Mouse (Mus musculus): ENCODE measurements around the gene 1700021F05Rik. TPM values are rescaled to one million over a fixed set of nuclear protein-coding genes. Genes with fewer than 3 reads are reported as not detected.
A peak's percentile ranks its signal among the peaks of the same experiment; 100 is the strongest.

Gene 1700021F05Rik
- total RNA-seq, 2 experiments from 2014 or later = 41.3 to 44.9 TPM

DNA sequence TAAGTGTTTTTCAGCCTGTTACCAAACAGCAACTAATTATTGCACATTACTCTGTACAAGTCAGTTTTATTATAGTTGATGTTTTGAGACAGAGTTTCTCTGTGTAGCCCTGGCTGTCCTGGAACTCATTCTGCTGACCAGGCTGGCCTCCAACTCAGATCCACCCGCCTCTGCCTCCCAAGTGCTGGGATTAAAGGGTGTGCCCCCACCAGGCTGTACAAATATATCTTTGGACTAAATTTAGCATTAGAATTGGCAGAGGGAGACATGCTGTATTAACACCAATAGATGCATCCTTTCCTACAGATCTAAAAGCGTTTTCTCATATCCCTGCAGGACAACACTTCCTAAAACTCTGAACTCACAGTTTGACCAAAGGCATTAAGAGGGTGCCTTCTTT lies 33.6 kb upstream of the 1700021F05Rik start:
- no peak overlapping the region for H3K4me3 ChIP-seq
- no peak for DNase-seq (ENCODE audit: low spot score in 2 of 2)
- H3K27ac ChIP-seq = no peak overlapping the region
- TF ChIP-seq CTCF (conservative IDR thresholded peaks at IDR 0.05) = no peak

DNA sequence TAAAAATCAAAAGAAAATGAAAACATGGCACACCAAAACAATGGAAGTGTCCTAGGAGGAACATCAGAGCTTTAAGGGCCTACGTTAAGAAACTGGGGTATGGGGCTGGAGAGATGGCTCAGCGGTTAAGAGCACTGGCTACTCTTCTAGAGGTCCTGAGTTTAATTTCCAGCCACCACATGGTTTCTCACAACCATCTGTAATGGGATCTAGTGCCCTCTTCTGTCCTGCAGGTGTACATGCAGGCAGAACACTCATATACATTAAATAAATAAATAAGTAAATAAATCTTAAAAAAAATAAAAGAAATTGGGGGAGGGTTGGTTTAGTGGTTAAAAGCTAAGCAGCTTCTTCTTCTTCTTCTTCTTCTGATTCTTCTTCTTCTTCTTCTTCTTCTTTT lies 20.5 kb upstream of the 1700021F05Rik start:
- DNase-seq (ENCODE audit: low spot score in 2 of 2) = no peak
- no peak for TF ChIP-seq CTCF (conservative IDR thresholded peaks at IDR 0.05)

GRCm38 (mm10) chr10:43560765-43561164 lies 20.0 kb upstream of the 1700021F05Rik start:
- Histone ChIP-seq H3K27ac (no peak overlapping the region), H3K4me3 (no peak overlapping the region)
- peak; percentile 51 for TF ChIP-seq CTCF (conservative IDR thresholded peaks at IDR 0.05)
- DNase-seq (ENCODE audit: low spot score in 2 of 2) = no peak

More for the DNA sequence above, 20.5 kb upstream of the 1700021F05Rik start:
- Histone ChIP-seq H3K27ac (no peak overlapping the region), H3K4me3 (no peak overlapping the region)

DNA sequence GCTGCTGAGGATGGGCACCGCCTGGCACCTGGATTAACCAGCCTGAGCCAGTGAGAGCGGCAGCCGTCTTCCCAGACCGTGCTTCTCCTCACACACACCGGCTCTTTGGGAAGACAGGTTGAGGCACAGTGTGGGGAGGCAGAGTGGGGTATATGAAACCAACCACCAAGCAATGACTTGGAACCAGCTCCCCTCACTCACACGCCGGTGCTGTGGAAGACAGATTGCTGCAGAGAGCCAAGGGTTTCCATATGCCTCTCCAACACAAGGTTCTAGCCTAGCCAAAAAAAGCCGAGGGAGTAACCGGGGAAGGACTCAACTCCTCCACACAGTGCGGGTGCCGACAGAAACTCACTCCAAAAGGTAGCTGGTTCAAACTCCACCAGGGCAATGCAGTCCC lies 18.5 kb upstream of the 1700021F05Rik start:
- TF ChIP-seq CTCF (conservative IDR thresholded peaks at IDR 0.05) = no peak
- Histone ChIP-seq H3K4me3 (no peak overlapping the region), H3K27ac (no peak overlapping the region)
- DNase-seq (ENCODE audit: low spot score in 2 of 2) = no peak

- no peak for DNase-seq (ENCODE audit: low spot score in 2 of 2)
- H3K27ac ChIP-seq = no peak overlapping the region
- no peak for TF ChIP-seq CTCF (conservative IDR thresholded peaks at IDR 0.05)
- no peak overlapping the region for H3K4me3 ChIP-seq
Measured at GRCm38 (mm10) chr10:43557630-43558165, 16.9 kb upstream of the 1700021F05Rik start.

DNA sequence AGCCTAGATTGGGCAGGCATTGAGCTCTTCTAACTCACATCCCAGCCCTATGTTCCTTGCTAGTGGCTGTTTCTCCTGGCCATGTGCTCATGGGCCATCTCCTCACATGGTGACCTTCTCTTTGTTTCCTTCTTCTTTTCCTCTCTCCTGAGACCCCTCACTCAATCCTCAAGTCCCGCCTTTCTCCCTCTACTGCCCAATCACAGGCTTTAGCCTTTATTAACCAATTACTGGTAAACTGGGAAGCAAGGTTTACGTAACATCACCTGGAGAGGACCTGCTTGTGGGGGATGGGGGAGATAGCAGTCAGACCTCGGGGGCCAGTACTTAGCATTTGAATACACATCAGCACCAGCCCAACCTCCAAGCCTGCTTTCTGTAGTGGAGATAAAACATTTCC lies 10.6 kb upstream of the 1700021F05Rik start:
- Histone ChIP-seq H3K4me3 (no peak overlapping the region), H3K27ac (no peak overlapping the region)
- no peak for TF ChIP-seq CTCF (conservative IDR thresholded peaks at IDR 0.05)
- no peak for DNase-seq (ENCODE audit: low spot score in 2 of 2)

GRCm38 (mm10) chr10:43550923-43551322 lies 10.1 kb upstream of the 1700021F05Rik start:
- DNase-seq (ENCODE audit: low spot score in 2 of 2) = no peak
- H3K27ac ChIP-seq = no peak overlapping the region

DNA sequence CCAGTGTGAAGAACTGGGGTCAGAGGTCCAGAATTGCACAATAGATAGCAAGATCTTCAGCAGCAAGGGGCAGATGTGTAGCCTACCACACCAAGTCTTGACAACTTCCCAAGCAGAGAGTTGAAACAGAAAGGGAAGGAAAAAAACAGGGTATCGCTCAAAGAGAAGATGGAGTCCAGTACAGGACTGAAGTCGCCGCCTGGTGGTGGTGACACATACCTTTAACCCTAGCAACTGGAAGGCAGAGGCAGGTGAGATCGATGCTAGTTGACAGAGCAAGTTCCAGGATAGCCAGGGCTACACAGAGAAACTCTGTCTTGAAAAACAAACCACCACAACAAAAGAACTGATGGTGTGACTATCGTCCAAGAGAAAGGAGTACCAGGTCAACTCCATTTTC lies 8.6 kb upstream of the 1700021F05Rik start:
- TF ChIP-seq CTCF (conservative IDR thresholded peaks at IDR 0.05) = peak; percentile 25; the same call in 1 of the 2 replicates
- H3K4me3 ChIP-seq = no peak overlapping the region

More at GRCm38 (mm10) chr10:43550923-43551322, 10.1 kb upstream of the 1700021F05Rik start:
- no peak overlapping the region for H3K4me3 ChIP-seq
- no peak for TF ChIP-seq CTCF (conservative IDR thresholded peaks at IDR 0.05)

GRCm38 (mm10) chr10:43541153-43541544 lies 355 bp upstream of the 1700021F05Rik start:
- Histone ChIP-seq H3K27ac (no peak overlapping the region), H3K4me3 (no peak overlapping the region; the same call in 1 of the 2 replicates)
- TF ChIP-seq CTCF (conservative IDR thresholded peaks at IDR 0.05) = peak; percentile 61
- DNase-seq (ENCODE audit: low spot score in 2 of 2) = no peak

More for the DNA sequence above, 8.6 kb upstream of the 1700021F05Rik start:
- DNase-seq (ENCODE audit: low spot score in 2 of 2) = no peak
- no peak overlapping the region for H3K27ac ChIP-seq

GRCm38 (mm10) chr10:43539746-43540310 lies 966 bp downstream of the 1700021F05Rik start:
- H3K27ac ChIP-seq = peak overlapping the region; percentile 93
- no peak for TF ChIP-seq CTCF (conservative IDR thresholded peaks at IDR 0.05)
- H3K4me3 ChIP-seq = peak overlapping the region; percentile 90
- DNase-seq (ENCODE audit: low spot score in 2 of 2) = no peak

DNA sequence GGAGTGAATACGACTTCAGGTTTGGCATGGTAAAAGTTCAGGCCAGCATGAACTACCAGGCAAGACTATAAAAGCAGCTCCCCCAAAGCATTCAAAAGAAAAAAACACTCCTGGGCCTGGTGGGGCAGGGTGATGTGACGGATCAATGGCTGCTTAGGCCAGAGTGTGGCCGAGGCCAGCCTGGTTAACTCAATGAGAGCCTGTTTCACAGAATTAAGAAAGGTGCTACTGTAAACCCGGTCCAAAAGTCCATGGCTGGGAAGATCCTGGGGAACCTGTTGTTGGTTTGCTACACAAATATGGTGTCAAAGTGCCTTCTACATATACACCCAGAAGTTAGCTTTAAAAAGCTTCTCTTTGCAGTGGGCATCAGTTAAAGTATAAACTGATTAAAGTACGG lies 2.0 kb downstream of the 1700021F05Rik start:
- TF ChIP-seq CTCF (conservative IDR thresholded peaks at IDR 0.05) = no peak

GRCm38 (mm10) chr10:43537652-43538051 lies 3.1 kb downstream of the 1700021F05Rik start:
- H3K4me3 ChIP-seq = no peak overlapping the region
- no peak for DNase-seq (ENCODE audit: low spot score in 2 of 2)
- TF ChIP-seq CTCF (conservative IDR thresholded peaks at IDR 0.05) = no peak
- no peak overlapping the region for H3K27ac ChIP-seq

More for the DNA sequence above, 2.0 kb downstream of the 1700021F05Rik start:
- DNase-seq (ENCODE audit: low spot score in 2 of 2) = no peak
- Histone ChIP-seq H3K27ac (no peak overlapping the region), H3K4me3 (no peak overlapping the region)

GRCm38 (mm10) chr10:43534382-43534781 lies 6.4 kb downstream of the 1700021F05Rik start:
- Histone ChIP-seq H3K27ac (no peak overlapping the region), H3K4me3 (no peak overlapping the region)
- DNase-seq (ENCODE audit: low spot score in 2 of 2) = no peak
- TF ChIP-seq CTCF (conservative IDR thresholded peaks at IDR 0.05) = no peak
